Mouse (Mus musculus) heart, embryonic 11.5 days (tissue): ENCODE data around the gene Cx3cr1. TPM values are rescaled to one million over a fixed set of nuclear protein-coding genes. Genes with fewer than 3 reads are reported as not detected.

Experiments
- ATAC-seq: fragments of 200-750 bp; cut with Nextera tagmentation; replicated peaks from 2 replicates; pipeline ENCODE4 v1.8.0; 2017; ENCODE audit warnings: moderate library complexity; ENCODE audit not compliant: insufficient number of reproducible peaks, low FRiP score, low TSS enrichment
- H3K27ac ChIP-seq: fragments of 300-500 bp; sonication (generic); 2 replicates; pipeline ENCODE4 v1.5.1; 2014; ENCODE audit warnings: mild to moderate bottlenecking, low read depth, low read length
- H3K27me3 ChIP-seq: fragments of 300-500 bp; sonication (generic); 2 replicates; pipeline ENCODE4 v1.6.1; 2014; ENCODE audit warnings: mild to moderate bottlenecking, low read length, mixed read lengths; ENCODE audit not compliant: control insufficient read depth, insufficient read depth
- H3K36me3 ChIP-seq: fragments of 300-500 bp; sonication (generic); 2 replicates; pipeline ENCODE4 v1.6.1; 2014; ENCODE audit warnings: mild to moderate bottlenecking, low read length, moderate library complexity, mixed read lengths; ENCODE audit not compliant: control insufficient read depth, insufficient read depth
- H3K4me1 ChIP-seq: fragments of 300-500 bp; sonication (generic); 2 replicates; pipeline ENCODE4 v1.6.1; 2014; ENCODE audit warnings: low read length; ENCODE audit not compliant: control insufficient read depth, insufficient read depth
- H3K4me2 ChIP-seq: fragments of 300-500 bp; sonication (generic); 2 replicates; pipeline ENCODE4 v1.6.1; 2014; ENCODE audit warnings: mild to moderate bottlenecking, moderate library complexity
- H3K4me3 ChIP-seq: fragments of 300-500 bp; sonication (generic); 2 replicates; pipeline ENCODE4 v1.5.1; 2014; ENCODE audit warnings: low read depth, low read length
- H3K9ac ChIP-seq: fragments of 300-500 bp; sonication (generic); 2 replicates; pipeline ENCODE4 v1.6.1; 2014; ENCODE audit warnings: mild to moderate bottlenecking, low read depth, low read length, moderate library complexity
- H3K9me3 ChIP-seq: fragments of 300-500 bp; sonication (generic); replicated peaks from 2 replicates; pipeline ENCODE4 v1.6.1; 2016; ENCODE audit warnings: low read length; ENCODE audit not compliant: control insufficient read depth
- WGBS: fragments of 180-500 bp; shearing (Covaris S2); extraction: QIAGEN DNeasy Blood & Tissue Kit; methylation state at CpG from one replicate; pipeline ENCODE4 v1.1.7; 2014; ENCODE audit not compliant: insufficient replicate concordance; 5-methylcytosine and 5-hydroxymethylcytosine counted together
- polyA plus RNA-seq: library from polyadenylated mRNA; unstranded; fragments of >200 nt; fragmentation: Nextera tagmentation; extraction: Ambion mirVana; gene quantifications from 2 replicates; pipeline ENCODE4 v1.2.1, GENCODE M21; 2014

The Cx3cr1 gene
- polyA plus RNA-seq, 1 experiment from 2014 or later = 3.1 TPM

DNA sequence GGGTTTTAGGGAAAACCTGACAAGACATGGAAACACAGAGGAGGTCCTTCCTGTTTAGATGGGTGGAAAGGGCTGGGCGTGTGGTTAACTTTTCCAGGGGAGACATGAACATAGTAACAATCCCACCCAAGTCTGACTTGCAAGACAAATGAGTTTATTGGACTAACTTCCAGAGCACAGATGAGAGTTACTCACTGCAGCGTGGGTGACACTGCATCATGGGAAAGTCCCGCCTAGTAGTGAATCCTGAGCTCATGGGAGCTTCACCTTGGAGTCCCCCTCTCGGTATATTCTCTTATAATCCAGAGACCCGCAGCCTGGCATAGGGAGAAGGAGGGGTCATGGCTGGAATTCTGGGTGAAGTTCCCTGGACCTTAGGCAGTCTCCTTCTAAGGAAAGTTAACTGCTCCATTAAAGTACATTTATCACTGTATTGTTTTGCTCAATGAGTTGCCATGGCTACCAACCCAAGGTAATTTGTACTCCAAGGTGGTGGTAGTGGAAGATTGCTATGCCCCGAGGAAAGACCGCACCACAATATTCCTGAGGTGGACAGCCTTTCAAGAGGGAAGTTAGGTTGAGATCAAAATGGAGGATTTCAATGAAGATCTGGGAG lies 60.3 kb downstream of the Cx3cr1 start:
- WGBS = 73% methylated on average over 7 of the region's 7 CpGs
- no peak overlapping the region for H3K4me2 ChIP-seq
- ATAC-seq = no peak

DNA sequence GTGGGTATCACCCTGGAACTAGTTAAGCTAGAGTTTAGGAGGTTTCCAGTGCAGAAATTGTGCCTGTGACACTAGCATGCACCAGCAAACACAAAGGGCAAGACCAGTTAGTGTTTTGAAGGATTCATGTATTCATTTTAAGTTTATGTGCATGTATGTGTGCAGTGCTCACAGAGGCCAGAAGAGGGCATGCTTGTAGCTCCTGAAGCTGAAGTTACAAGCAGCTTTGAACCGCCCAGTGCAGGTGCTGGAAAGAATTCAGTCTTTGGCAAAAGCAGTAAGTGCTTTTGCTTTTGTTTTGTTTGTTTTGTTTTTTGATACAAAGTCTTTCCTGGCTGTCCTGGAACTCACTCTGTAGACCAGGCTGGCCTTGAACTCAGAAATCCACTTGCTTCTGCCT lies 61.8 kb downstream of the Cx3cr1 start:
- no peaks in the 10 kb centered on the region for H3K27me3 ChIP-seq
- H3K4me1 ChIP-seq = 0 out of 2 replicates have a peak, but pooled peaks cover 5% of the 10 kb centered on the region
- no peak overlapping the region for H3K4me2 ChIP-seq
- 89% methylated on average over 1 of the region's 1 CpGs for WGBS
- no peak overlapping the region for H3K27ac ChIP-seq
- H3K36me3 ChIP-seq = no peaks in the 10 kb centered on the region
- no peak overlapping the region for H3K4me3 ChIP-seq
- no peak for ATAC-seq
- no peaks in the 10 kb centered on the region for H3K9me3 ChIP-seq
- no peak overlapping the region for H3K9ac ChIP-seq

More for the DNA sequence above, 60.3 kb downstream of the Cx3cr1 start:
- Histone ChIP-seq H3K4me1 (peaks cover 14% of the 10 kb centered on the region), H3K27ac (no peak overlapping the region; the same call in 1 of the 2 replicates), H3K4me3 (no peak overlapping the region), H3K9me3 (no peaks in the 10 kb centered on the region), H3K27me3 (no peaks in the 10 kb centered on the region), H3K36me3 (no peaks in the 10 kb centered on the region), H3K9ac (no peak overlapping the region)

DNA sequence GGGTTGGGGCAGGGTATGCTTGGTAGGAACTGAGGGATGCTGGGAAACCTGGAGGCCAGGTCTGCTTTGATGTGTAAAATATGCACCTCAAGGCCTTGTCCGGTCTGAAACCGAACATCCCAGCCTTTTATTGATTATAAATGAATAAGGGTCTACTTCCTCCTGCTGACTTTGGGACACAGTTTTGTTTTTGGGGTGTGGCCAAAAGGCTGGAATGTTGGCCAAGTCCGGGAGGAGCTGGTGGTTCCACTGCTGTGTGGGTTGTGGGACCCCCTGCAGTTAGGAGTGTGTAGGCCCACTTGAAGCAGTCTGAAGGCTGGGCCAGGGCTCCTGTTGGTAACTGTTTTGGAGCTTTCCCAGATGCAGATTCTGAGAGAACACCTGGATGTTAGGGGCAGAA lies 63.7 kb downstream of the Cx3cr1 start:
- no peak overlapping the region for H3K27ac ChIP-seq
- H3K4me1 ChIP-seq = peaks cover 7% of the 10 kb centered on the region
- H3K9me3 ChIP-seq = no peaks in the 10 kb centered on the region
- no peaks in the 10 kb centered on the region for H3K27me3 ChIP-seq
- ATAC-seq = no peak
- H3K36me3 ChIP-seq = no peaks in the 10 kb centered on the region
- H3K4me3 ChIP-seq = no peak overlapping the region
- WGBS = 76% methylated on average over 3 of the region's 3 CpGs
- H3K4me2 ChIP-seq = no peak overlapping the region
- no peak overlapping the region for H3K9ac ChIP-seq

DNA sequence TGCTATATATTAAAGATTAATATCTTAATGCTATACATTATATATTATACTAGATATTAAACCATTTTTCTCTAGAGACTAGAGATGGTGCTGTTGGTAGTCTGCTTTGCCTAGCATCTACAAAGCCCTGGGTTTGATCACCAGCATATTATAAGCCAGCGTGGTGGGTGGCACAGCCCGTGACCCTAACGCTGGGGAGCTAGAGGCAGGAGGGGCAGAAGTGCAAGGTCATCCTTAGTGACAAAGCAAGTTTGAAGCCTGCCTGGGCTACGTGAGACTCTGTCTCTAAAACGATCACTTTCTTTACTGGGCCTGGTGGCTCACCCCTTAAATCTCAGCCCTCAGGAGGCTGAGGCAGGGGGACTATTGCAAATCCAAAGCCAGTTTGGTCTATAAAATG lies 66.8 kb downstream of the Cx3cr1 start:
- peak overlapping the region; percentile 84; the same call in 1 of the 2 replicates for H3K27ac ChIP-seq
- no peak overlapping the region for H3K9ac ChIP-seq
- H3K4me3 ChIP-seq = no peak overlapping the region
- 78% methylated on average over 5 of the region's 5 CpGs for WGBS
- no peaks in the 10 kb centered on the region for H3K27me3 ChIP-seq
- no peak overlapping the region for H3K4me2 ChIP-seq
- no peaks in the 10 kb centered on the region for H3K36me3 ChIP-seq
- H3K9me3 ChIP-seq = no peaks in the 10 kb centered on the region
- peaks cover 3% of the 10 kb centered on the region for H3K4me1 ChIP-seq
- peak; percentile 62; the same call in 1 of the 2 replicates for ATAC-seq

DNA sequence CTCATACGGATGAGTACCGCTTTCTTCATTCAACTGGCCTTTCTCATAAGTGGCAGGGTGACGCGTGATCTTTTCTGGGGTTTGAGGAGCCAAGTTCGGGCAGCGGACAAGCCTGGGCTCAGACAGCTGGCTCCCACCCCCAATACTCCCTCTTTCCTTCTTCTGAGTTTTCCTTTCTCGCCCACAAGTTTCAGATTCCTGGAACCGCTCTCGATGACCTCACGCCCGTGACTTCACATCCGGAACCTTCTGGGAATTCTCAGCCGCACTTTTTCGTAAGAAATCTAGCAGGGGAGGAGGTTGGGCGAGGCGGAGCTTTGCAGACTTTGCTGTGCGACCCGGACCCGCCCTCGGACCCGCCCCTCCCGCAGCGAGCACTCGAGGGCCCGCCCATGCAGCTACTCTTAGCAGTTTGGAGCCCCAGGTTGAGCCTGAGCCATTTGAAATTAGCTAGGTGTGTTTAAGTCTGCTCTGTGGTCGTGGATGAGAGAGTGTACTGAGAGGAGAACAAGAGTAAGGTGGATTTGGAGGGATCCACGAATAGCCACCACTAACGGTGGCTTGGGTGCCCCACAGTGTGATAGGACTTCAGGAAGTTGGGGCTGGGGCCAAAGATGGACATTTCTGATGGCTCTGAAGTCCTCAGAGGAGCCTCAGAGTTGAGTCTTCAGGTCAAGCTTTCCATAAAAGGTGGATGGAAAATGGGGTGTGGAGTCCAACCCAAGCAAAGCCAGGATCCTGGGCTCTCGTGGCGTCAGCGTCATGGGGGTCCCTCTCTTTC lies 67.5 kb downstream of the Cx3cr1 start:
- ATAC-seq = peak; percentile 92

DNA sequence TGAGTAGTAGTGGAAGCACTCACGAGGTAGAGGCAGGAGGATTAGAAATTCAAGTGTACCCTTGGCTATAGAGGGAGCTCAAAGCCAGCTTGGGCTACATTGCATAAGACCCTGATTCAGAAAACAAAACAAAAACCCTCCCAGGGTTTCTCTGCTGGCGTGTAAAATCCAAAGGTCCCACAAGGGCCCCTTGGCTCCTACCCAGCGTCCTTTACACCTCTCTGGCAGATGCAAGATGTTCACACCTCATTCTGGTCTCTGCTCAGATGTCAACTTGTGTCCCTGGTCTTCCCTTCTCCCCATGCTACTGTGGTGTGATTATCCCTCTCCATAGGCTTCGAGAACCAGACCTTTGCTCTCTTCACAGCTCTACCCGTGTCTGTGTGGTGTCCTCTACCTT lies 68.9 kb downstream of the Cx3cr1 start:
- Histone ChIP-seq H3K9me3 (no peaks in the 10 kb centered on the region), H3K27me3 (no peaks in the 10 kb centered on the region), H3K4me1 (peaks cover 3% of the 10 kb centered on the region), H3K36me3 (no peaks in the 10 kb centered on the region), H3K4me3 (no peak overlapping the region), H3K27ac (no peak overlapping the region), H3K4me2 (no peak overlapping the region), H3K9ac (no peak overlapping the region)
- WGBS = 70% methylated on average over 5 of the region's 5 CpGs
- ATAC-seq = no peak

More for the DNA sequence above, 67.5 kb downstream of the Cx3cr1 start:
- Histone ChIP-seq H3K9me3 (no peaks in the 10 kb centered on the region), H3K27ac (peak overlapping the region; percentile 84), H3K27me3 (no peaks in the 10 kb centered on the region), H3K36me3 (no peaks in the 10 kb centered on the region), H3K4me3 (peak overlapping the region; percentile 46), H3K9ac (peak overlapping the region; percentile 68), H3K4me2 (peak overlapping the region; percentile 67), H3K4me1 (peaks cover 3% of the 10 kb centered on the region)
- 9% methylated on average over 31 of the region's 31 CpGs for WGBS

DNA sequence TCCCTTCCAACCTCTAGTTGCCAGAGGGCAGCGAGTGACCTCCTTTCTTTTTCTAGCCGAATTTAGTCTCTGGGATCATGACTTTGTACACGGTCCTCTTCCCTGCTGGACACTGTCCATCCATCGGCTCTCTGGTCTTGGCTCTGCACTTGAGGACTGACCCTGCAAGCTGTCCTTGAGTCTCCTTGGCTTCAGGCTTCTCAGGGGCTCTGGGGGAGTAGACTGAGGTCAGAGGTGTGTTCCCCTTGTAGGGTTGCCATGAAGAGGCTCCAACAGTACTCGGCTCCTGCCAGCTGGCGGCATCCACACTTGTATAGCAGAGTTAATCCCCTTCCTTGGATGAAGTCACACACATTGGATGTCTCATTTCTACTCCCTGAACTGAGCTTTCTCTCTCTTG lies 70.0 kb downstream of the Cx3cr1 start:
- no peak overlapping the region for H3K27ac ChIP-seq

DNA sequence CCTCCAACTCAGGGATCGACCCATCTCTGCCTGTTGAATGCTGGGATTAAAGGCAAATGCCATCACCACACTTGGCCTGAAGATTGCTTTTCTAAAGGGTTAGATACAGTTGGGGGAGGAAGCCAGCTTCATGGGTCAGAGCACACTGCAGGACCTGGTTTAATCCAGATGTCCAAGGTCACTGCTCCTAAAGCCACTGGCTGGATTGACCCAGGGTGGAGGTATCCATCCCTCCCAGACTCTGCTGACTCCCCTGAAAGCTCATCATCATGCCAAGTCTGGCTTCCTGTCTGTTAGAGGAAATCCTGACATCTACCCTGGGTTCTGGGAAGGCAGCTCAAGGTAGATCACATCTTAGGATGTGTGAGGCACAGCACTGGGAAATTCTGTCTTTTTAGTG lies 70.9 kb downstream of the Cx3cr1 start:
- Histone ChIP-seq H3K4me3 (no peak overlapping the region), H3K4me1 (peaks cover 3% of the 10 kb centered on the region), H3K27me3 (no peaks in the 10 kb centered on the region), H3K9ac (no peak overlapping the region), H3K36me3 (no peaks in the 10 kb centered on the region), H3K9me3 (no peaks in the 10 kb centered on the region), H3K4me2 (no peak overlapping the region), H3K27ac (no peak overlapping the region)
- 77% methylated on average over 1 of the region's 1 CpGs for WGBS
- no peak for ATAC-seq

More for the DNA sequence above, 70.0 kb downstream of the Cx3cr1 start:
- H3K4me3 ChIP-seq = no peak overlapping the region
- H3K9me3 ChIP-seq = no peaks in the 10 kb centered on the region
- no peaks in the 10 kb centered on the region for H3K36me3 ChIP-seq
- no peak for ATAC-seq
- H3K9ac ChIP-seq = no peak overlapping the region
- 78% methylated on average over 6 of the region's 6 CpGs for WGBS
- H3K27me3 ChIP-seq = no peaks in the 10 kb centered on the region
- peaks cover 3% of the 10 kb centered on the region for H3K4me1 ChIP-seq
- H3K4me2 ChIP-seq = no peak overlapping the region
